Mouse (Mus musculus) hindbrain, embryonic 10.5 days (tissue): ENCODE results near the gene Vat1l. TPM values are rescaled to one million over a fixed set of nuclear protein-coding genes. Genes with fewer than 3 reads are reported as not detected.

Experiments used
- DNase-seq: peaks from one replicate; pipeline ENCODE4 v3.0.0-alpha.2; 2017; ENCODE audit warnings: low spot score
- H3K27ac ChIP-seq: fragments of 300-500 bp; sonication (generic); 2 replicates; pipeline ENCODE4 v1.5.1; 2016; ENCODE audit warnings: mild to moderate bottlenecking, moderate library complexity
- H3K27me3 ChIP-seq: fragments of 300-500 bp; sonication (generic); 2 replicates; pipeline ENCODE4 v1.6.1; 2016; ENCODE audit warnings: mild to moderate bottlenecking; ENCODE audit not compliant: poor library complexity, insufficient read depth, severe bottlenecking
- H3K36me3 ChIP-seq: fragments of 300-500 bp; sonication (generic); 2 replicates; pipeline ENCODE4 v1.6.1; 2016; ENCODE audit warnings: mild to moderate bottlenecking, moderate library complexity
- H3K4me1 ChIP-seq: fragments of 300-500 bp; sonication (generic); replicated peaks from 2 replicates; pipeline ENCODE4 v1.6.1; 2016; ENCODE audit warnings: mild to moderate bottlenecking
- H3K4me3 ChIP-seq: fragments of 300-500 bp; sonication (generic); 2 replicates; pipeline ENCODE4 v1.5.1; 2016; ENCODE audit warnings: mild to moderate bottlenecking, moderate library complexity
- H3K9me3 ChIP-seq: fragments of 300-500 bp; sonication (generic); 2 replicates; pipeline ENCODE4 v1.6.1; 2016; ENCODE audit warnings: mild to moderate bottlenecking, moderate library complexity
- WGBS: fragments of 180-500 bp; shearing (Covaris S2); methylation state at CpG from one replicate; pipeline ENCODE4 v1.1.7; 2016; 5-methylcytosine and 5-hydroxymethylcytosine counted together
- polyA plus RNA-seq: library from polyadenylated mRNA; unstranded; fragments of >200 nt; fragmentation: Nextera tagmentation; extraction: Ambion mirVana; gene quantifications from 2 replicates; pipeline ENCODE4 v1.2.1, GENCODE M21; 2016

Gene Vat1l
- polyA plus RNA-seq, 1 experiment from 2014 or later = 10.9 TPM

GRCm38 (mm10) chr8:114224001-114224400, 18.6 kb downstream of the Vat1l start:
- H3K36me3 ChIP-seq = no peaks in the 10 kb centered on the region
- no peaks in the 10 kb centered on the region for H3K9me3 ChIP-seq
- H3K27me3 ChIP-seq = no peaks in the 10 kb centered on the region
- H3K4me3 ChIP-seq = no peak overlapping the region
- WGBS = 82% methylated on average over 2 of the region's 2 CpGs
- no peak overlapping the region for H3K27ac ChIP-seq
- DNase-seq = no peak
- no peaks in the 10 kb centered on the region for H3K4me1 ChIP-seq

- Histone ChIP-seq H3K27ac (no peak overlapping the region), H3K27me3 (no peaks in the 10 kb centered on the region), H3K4me3 (no peak overlapping the region), H3K9me3 (no peaks in the 10 kb centered on the region), H3K4me1 (no peaks in the 10 kb centered on the region), H3K36me3 (no peaks in the 10 kb centered on the region)
- DNase-seq = no peak
- 92% methylated on average over 3 of the region's 3 CpGs for WGBS
These were observed 46.1 kb downstream of the Vat1l start for GRCm38 (mm10) chr8:114251321-114252065.

- no peaks in the 10 kb centered on the region for H3K9me3 ChIP-seq
- WGBS = 88% methylated on average over 4 of the region's 4 CpGs
These were observed 53.3 kb downstream of the Vat1l start for GRCm38 (mm10) chr8:114258685-114259084.

GRCm38 (mm10) chr8:114259713-114260355, 54.4 kb downstream of the Vat1l start:
- WGBS = 83% methylated on average over 5 of the region's 5 CpGs

More at GRCm38 (mm10) chr8:114258685-114259084, 53.3 kb downstream of the Vat1l start:
- H3K4me3 ChIP-seq = no peak overlapping the region
- H3K36me3 ChIP-seq = no peaks in the 10 kb centered on the region
- no peaks in the 10 kb centered on the region for H3K4me1 ChIP-seq
- H3K27ac ChIP-seq = no peak overlapping the region
- DNase-seq = no peak
- no peaks in the 10 kb centered on the region for H3K27me3 ChIP-seq

GRCm38 (mm10) chr8:114262331-114262730, 56.9 kb downstream of the Vat1l start:
- Histone ChIP-seq H3K9me3 (no peaks in the 10 kb centered on the region), H3K27ac (no peak overlapping the region), H3K4me3 (no peak overlapping the region), H3K27me3 (no peaks in the 10 kb centered on the region), H3K4me1 (peaks cover 9% of the 10 kb centered on the region), H3K36me3 (no peaks in the 10 kb centered on the region)
- 76% methylated on average over 2 of the region's 2 CpGs for WGBS
- DNase-seq = no peak

More at GRCm38 (mm10) chr8:114259713-114260355, 54.4 kb downstream of the Vat1l start:
- DNase-seq = no peak
- H3K27me3 ChIP-seq = no peaks in the 10 kb centered on the region
- no peaks in the 10 kb centered on the region for H3K36me3 ChIP-seq
- no peaks in the 10 kb centered on the region for H3K4me1 ChIP-seq
- H3K27ac ChIP-seq = no peak overlapping the region
- H3K9me3 ChIP-seq = no peaks in the 10 kb centered on the region
- H3K4me3 ChIP-seq = no peak overlapping the region

- H3K9me3 ChIP-seq = no peaks in the 10 kb centered on the region
- DNase-seq = no peak
- no peaks in the 10 kb centered on the region for H3K27me3 ChIP-seq
- H3K36me3 ChIP-seq = no peaks in the 10 kb centered on the region
- WGBS = 79% methylated on average over 8 of the region's 8 CpGs
- H3K4me1 ChIP-seq = 0 out of 2 replicates have a peak, but pooled peaks cover 4% of the 10 kb centered on the region
- no peak overlapping the region for H3K4me3 ChIP-seq
- no peak overlapping the region for H3K27ac ChIP-seq
These were observed 69.1 kb downstream of the Vat1l start for GRCm38 (mm10) chr8:114274558-114274957.

GRCm38 (mm10) chr8:114281101-114281500, 75.7 kb downstream of the Vat1l start:
- H3K4me3 ChIP-seq = no peak overlapping the region
- H3K4me1 ChIP-seq = no peaks in the 10 kb centered on the region
- H3K9me3 ChIP-seq = no peaks in the 10 kb centered on the region
- WGBS = 67% methylated on average over 1 of the region's 1 CpGs
- DNase-seq = no peak
- no peaks in the 10 kb centered on the region for H3K27me3 ChIP-seq
- H3K27ac ChIP-seq = no peak overlapping the region
- H3K36me3 ChIP-seq = peaks cover 6% of the 10 kb centered on the region; the same call in 1 of the 2 replicates

- WGBS = 55% methylated on average over 11 of the region's 11 CpGs
- Histone ChIP-seq H3K4me1 (peaks cover 54% of the 10 kb centered on the region), H3K27me3 (no peaks in the 10 kb centered on the region), H3K4me3 (no peak overlapping the region), H3K27ac (peak overlapping the region; percentile 85), H3K36me3 (no peaks in the 10 kb centered on the region), H3K9me3 (no peaks in the 10 kb centered on the region)
- DNase-seq = peak; percentile 39
These were observed 89.7 kb downstream of the Vat1l start for GRCm38 (mm10) chr8:114294889-114295748.

- WGBS = 65% methylated on average over 3 of the region's 3 CpGs
- H3K27me3 ChIP-seq = peaks cover 4% of the 10 kb centered on the region; the same call in 1 of the 2 replicates
- H3K36me3 ChIP-seq = no peaks in the 10 kb centered on the region
- no peaks in the 10 kb centered on the region for H3K9me3 ChIP-seq
- H3K27ac ChIP-seq = peak overlapping the region; percentile 85
- DNase-seq = no peak
- H3K4me3 ChIP-seq = no peak overlapping the region
- peaks cover 58% of the 10 kb centered on the region for H3K4me1 ChIP-seq
These were observed 90.3 kb downstream of the Vat1l start for GRCm38 (mm10) chr8:114295749-114296067.

GRCm38 (mm10) chr8:114298253-114298652, 92.8 kb downstream of the Vat1l start:
- peaks cover 13% of the 10 kb centered on the region for H3K27me3 ChIP-seq
- H3K36me3 ChIP-seq = no peaks in the 10 kb centered on the region
- H3K27ac ChIP-seq = peak overlapping the region; percentile 71
- H3K4me1 ChIP-seq = peaks cover 62% of the 10 kb centered on the region
- DNase-seq = peak; percentile 51
- 23% methylated on average over 2 of the region's 2 CpGs for WGBS
- no peaks in the 10 kb centered on the region for H3K9me3 ChIP-seq
- H3K4me3 ChIP-seq = no peak overlapping the region

GRCm38 (mm10) chr8:114300072-114300471, 94.7 kb downstream of the Vat1l start:
- H3K36me3 ChIP-seq = no peaks in the 10 kb centered on the region
- no peak overlapping the region for H3K4me3 ChIP-seq
- peaks cover 54% of the 10 kb centered on the region for H3K4me1 ChIP-seq
- no peak for DNase-seq
- H3K27ac ChIP-seq = no peak overlapping the region
- 69% methylated on average over 7 of the region's 7 CpGs for WGBS
- H3K9me3 ChIP-seq = no peaks in the 10 kb centered on the region
- peaks cover 13% of the 10 kb centered on the region for H3K27me3 ChIP-seq

- DNase-seq = no peak
- whole genome bisulfite sequencing = 91% methylated on average over 5 of the region's 5 CpGs
- H3K9me3 ChIP-seq = no peaks in the 10 kb centered on the region
- peaks cover 4% of the 10 kb centered on the region; the same call in 1 of the 2 replicates for H3K27me3 ChIP-seq
- peaks cover 7% of the 10 kb centered on the region; the same call in 1 of the 2 replicates for H3K4me1 ChIP-seq
- no peak overlapping the region for H3K27ac ChIP-seq
- no peaks in the 10 kb centered on the region for H3K36me3 ChIP-seq
- H3K4me3 ChIP-seq = no peak overlapping the region
These were observed 100.9 kb downstream of the Vat1l start for GRCm38 (mm10) chr8:114306296-114306695.
